Mouse (Mus musculus): Measurements from ENCODE around the gene Srsf1. TPM values are rescaled to one million over a fixed set of nuclear protein-coding genes. Genes with fewer than 3 reads are reported as not detected.

Gene Srsf1
- polyA plus RNA-seq, 1 experiment from 2014 or later = 88.1 TPM

DNA sequence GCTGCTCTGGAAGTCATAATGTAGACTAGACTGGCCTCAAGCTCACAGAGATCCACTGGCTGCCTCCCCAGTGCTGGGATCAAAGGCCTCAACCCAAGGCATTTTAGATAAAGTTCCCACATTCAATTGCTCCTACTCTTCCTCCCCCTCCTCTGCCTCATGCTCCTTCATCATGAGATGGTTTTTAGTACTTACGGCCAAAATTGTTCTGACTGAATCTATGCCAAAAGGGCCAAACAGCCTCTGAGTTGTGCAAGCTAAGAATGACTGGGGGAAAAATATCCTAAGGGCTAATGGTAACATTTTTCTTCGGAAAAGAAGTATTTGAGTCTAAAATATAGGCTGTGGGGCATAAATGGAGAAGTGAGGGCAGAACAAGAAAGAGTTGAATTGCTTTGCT lies 23.2 kb upstream of the Srsf1 start:
- no peak for TF ChIP-seq CTCF (IDR thresholded peaks at IDR 0.05)
- TF ChIP-seq EP300 (IDR thresholded peaks at IDR 0.05) = no peak
- 60% methylated on average over 2 of the region's 2 CpGs for WGBS

DNA sequence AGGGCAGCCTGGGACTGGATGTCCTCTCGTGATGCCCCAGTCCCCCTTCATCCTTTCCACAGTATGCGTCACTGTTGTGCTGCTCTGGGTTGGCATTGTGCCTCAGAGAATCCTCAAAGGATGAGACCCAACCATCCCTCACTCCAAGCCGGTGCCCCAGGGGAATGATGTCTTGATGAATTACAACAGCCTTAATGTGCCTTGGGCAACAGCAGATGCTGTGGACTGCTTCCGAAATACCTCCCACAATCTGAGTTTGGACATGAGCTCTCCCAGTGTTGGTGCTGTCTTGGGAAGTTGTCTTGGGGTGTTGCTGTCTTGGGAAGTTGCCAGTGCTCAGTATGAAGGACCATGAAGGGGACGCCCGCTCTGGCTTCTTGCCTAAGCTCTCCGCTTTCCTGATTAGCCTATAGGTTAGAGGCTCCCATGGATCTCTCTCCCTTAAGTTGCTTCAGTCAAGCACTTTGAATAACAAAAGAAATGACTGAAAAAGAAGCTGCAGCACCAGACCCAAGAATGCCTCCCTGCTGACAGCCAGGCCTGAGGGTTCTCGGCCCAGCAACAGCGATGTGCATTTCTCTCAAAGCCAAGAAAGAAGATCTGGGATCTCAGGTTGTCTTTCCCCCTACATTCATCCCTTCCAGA lies 19.7 kb upstream of the Srsf1 start:
- 70% methylated on average over 9 of the region's 9 CpGs for WGBS
- ATAC-seq = no peak
- no peak overlapping the region for H3K27ac ChIP-seq (ENCODE audit: low read length)
- no peak for DNase-seq (ENCODE audit: low spot score)
- H3K9me3 ChIP-seq (ENCODE audit: low read length) = no peaks in the 10 kb centered on the region
- H3K4me1 ChIP-seq (ENCODE audit: insufficient read depth, low read depth, low read length) = no peaks in the 10 kb centered on the region
- H3K36me3 ChIP-seq (ENCODE audit: insufficient read depth, low read length) = no peaks in the 10 kb centered on the region
- H3K4me2 ChIP-seq (replicated peaks; ENCODE audit: low read depth, low read length) = no peak overlapping the region
- H3K4me3 ChIP-seq (ENCODE audit: low read depth, low read length) = no peak overlapping the region
- TF ChIP-seq EP300 (IDR thresholded peaks at IDR 0.05) (no peak), CTCF (IDR thresholded peaks at IDR 0.05) (no peak)
- no peak overlapping the region for H3K9ac ChIP-seq (replicated peaks; ENCODE audit: low read depth)
- H3K27me3 ChIP-seq (replicated peaks; ENCODE audit: insufficient read depth, low read length) = no peaks in the 10 kb centered on the region

More for the DNA sequence above, 23.2 kb upstream of the Srsf1 start:
- Histone ChIP-seq H3K9ac (replicated peaks; ENCODE audit: low read depth) (no peak overlapping the region), H3K4me3 (ENCODE audit: low read depth, low read length) (no peak overlapping the region), H3K4me1 (ENCODE audit: insufficient read depth, low read depth, low read length) (no peaks in the 10 kb centered on the region), H3K27me3 (replicated peaks; ENCODE audit: insufficient read depth, low read length) (no peaks in the 10 kb centered on the region), H3K9me3 (ENCODE audit: low read length) (no peaks in the 10 kb centered on the region), H3K27ac (ENCODE audit: low read length) (no peak overlapping the region), H3K36me3 (ENCODE audit: insufficient read depth, low read length) (no peaks in the 10 kb centered on the region), H3K4me2 (replicated peaks; ENCODE audit: low read depth, low read length) (no peak overlapping the region)
- ATAC-seq (no peak), DNase-seq (ENCODE audit: low spot score) (no peak)

DNA sequence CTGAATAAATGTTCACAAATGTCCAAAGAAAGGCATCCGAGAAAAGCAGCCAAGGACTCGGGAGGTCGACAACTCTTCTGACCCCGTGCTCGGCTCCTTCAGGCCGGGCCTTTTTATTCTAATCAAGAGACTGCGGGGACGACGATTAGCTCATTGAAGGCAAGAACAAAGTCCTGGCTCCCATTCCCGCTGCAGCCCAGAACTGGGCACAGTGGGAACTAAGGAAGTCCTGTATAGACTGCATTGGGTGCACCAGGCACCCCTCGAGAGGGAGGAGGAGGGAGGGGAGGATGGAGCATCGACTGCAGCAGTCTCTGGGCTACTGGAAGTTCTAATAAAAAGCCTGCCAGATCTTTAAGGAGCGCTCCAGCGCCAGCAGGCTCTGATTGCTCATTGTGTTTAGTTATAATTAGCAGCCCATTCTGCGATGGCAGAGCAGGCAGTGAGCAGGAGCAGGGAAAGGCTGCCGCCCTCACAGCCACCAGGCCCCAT lies 18.9 kb upstream of the Srsf1 start:
- Histone ChIP-seq H3K9ac (replicated peaks; ENCODE audit: low read depth) (no peak overlapping the region), H3K4me1 (ENCODE audit: insufficient read depth, low read depth, low read length) (no peaks in the 10 kb centered on the region), H3K4me3 (ENCODE audit: low read depth, low read length) (no peak overlapping the region), H3K36me3 (ENCODE audit: insufficient read depth, low read length) (no peaks in the 10 kb centered on the region), H3K27ac (ENCODE audit: low read length) (no peak overlapping the region), H3K9me3 (ENCODE audit: low read length) (no peaks in the 10 kb centered on the region), H3K27me3 (replicated peaks; ENCODE audit: insufficient read depth, low read length) (no peaks in the 10 kb centered on the region), H3K4me2 (replicated peaks; ENCODE audit: low read depth, low read length) (no peak overlapping the region)
- ATAC-seq (no peak), DNase-seq (ENCODE audit: low spot score) (no peak)
- WGBS = 32% methylated on average over 16 of the region's 16 CpGs
- no peak for TF ChIP-seq EP300 (IDR thresholded peaks at IDR 0.05)
- TF ChIP-seq CTCF (IDR thresholded peaks at IDR 0.05) = no peak

DNA sequence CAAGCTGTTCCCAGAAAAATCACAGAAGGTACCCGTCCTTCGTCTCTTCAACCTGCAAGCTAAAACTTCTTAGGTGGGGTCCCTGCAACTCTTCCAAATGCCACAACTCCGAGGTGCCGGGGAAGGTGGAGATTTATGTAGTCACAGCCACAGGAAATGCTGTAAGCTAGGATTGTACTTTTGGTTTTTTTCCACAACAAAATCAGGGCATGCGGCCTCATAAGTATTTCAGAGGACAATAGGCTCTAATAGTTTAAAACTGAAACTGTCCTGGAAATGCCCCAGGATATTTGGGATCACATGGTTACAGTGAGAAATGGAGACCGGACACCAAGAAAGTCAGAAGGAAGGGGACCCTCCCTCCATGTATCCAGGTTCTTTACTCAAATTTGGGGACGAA lies 17.0 kb upstream of the Srsf1 start:
- 81% methylated on average over 7 of the region's 7 CpGs for WGBS
- no peaks in the 10 kb centered on the region for H3K27me3 ChIP-seq (replicated peaks; ENCODE audit: insufficient read depth, low read length)
- H3K36me3 ChIP-seq (ENCODE audit: insufficient read depth, low read length) = no peaks in the 10 kb centered on the region
- ATAC-seq (no peak), DNase-seq (ENCODE audit: low spot score) (no peak)
- no peak overlapping the region for H3K4me2 ChIP-seq (replicated peaks; ENCODE audit: low read depth, low read length)
- no peak overlapping the region for H3K27ac ChIP-seq (ENCODE audit: low read length)
- TF ChIP-seq CTCF (IDR thresholded peaks at IDR 0.05) (no peak), EP300 (IDR thresholded peaks at IDR 0.05) (no peak)
- H3K4me3 ChIP-seq (ENCODE audit: low read depth, low read length) = no peak overlapping the region
- H3K9me3 ChIP-seq (ENCODE audit: low read length) = no peaks in the 10 kb centered on the region
- H3K4me1 ChIP-seq (ENCODE audit: insufficient read depth, low read depth, low read length) = no peaks in the 10 kb centered on the region
- no peak overlapping the region for H3K9ac ChIP-seq (replicated peaks; ENCODE audit: low read depth)

DNA sequence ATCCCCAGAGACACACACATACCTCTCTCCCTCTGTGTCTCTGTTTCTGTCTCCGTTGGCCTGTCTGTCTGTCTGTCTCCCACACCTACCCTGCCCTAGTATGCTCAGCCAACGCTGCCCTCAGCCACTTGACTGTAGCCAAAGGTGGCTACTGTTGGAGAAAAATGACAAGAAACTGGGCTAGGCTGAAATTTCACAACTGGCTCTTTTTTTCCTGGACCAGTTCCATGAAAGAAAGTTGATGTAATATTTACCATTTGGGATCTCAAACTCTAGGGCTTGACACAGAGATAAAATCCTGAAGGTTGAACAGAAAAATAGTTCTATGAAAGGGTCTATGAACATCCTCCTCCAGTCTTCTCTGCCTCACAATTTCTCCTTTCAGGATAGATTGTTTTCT lies 16.3 kb upstream of the Srsf1 start:
- Histone ChIP-seq H3K4me3 (ENCODE audit: low read depth, low read length) (no peak overlapping the region), H3K9me3 (ENCODE audit: low read length) (no peaks in the 10 kb centered on the region), H3K4me2 (replicated peaks; ENCODE audit: low read depth, low read length) (no peak overlapping the region), H3K9ac (replicated peaks; ENCODE audit: low read depth) (no peak overlapping the region), H3K36me3 (ENCODE audit: insufficient read depth, low read length) (no peaks in the 10 kb centered on the region), H3K27me3 (replicated peaks; ENCODE audit: insufficient read depth, low read length) (no peaks in the 10 kb centered on the region), H3K27ac (ENCODE audit: low read length) (no peak overlapping the region), H3K4me1 (ENCODE audit: insufficient read depth, low read depth, low read length) (no peaks in the 10 kb centered on the region)
- ATAC-seq (no peak), DNase-seq (ENCODE audit: low spot score) (no peak)
- WGBS = 34% methylated on average over 2 of the region's 2 CpGs
- TF ChIP-seq CTCF (IDR thresholded peaks at IDR 0.05) (no peak), EP300 (IDR thresholded peaks at IDR 0.05) (no peak)

DNA sequence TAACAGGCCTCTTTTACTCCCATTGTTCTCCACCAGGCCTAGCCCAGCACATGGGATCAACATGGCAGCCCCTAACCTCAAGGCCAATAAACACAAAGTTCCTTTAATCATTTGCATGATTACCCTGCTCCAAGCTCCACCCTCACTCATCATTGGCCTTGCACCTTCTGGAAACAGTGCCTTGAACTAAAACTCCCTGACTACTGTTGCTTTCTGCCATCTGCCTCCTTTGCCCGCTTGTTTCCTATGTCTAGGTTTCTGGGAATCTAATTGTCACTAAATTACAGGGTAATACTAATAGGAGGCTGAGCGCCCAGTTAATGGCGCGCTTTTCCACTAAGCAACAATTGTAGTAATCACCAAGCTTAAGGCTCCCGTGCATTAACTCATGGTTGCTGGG lies 15.4 kb upstream of the Srsf1 start:
- Histone ChIP-seq H3K27me3 (replicated peaks; ENCODE audit: insufficient read depth, low read length) (no peaks in the 10 kb centered on the region), H3K27ac (ENCODE audit: low read length) (no peak overlapping the region), H3K4me3 (ENCODE audit: low read depth, low read length) (no peak overlapping the region), H3K36me3 (ENCODE audit: insufficient read depth, low read length) (no peaks in the 10 kb centered on the region), H3K4me1 (ENCODE audit: insufficient read depth, low read depth, low read length) (no peaks in the 10 kb centered on the region), H3K9me3 (ENCODE audit: low read length) (no peaks in the 10 kb centered on the region), H3K9ac (replicated peaks; ENCODE audit: low read depth) (no peak overlapping the region), H3K4me2 (replicated peaks; ENCODE audit: low read depth, low read length) (no peak overlapping the region)
- no peak for DNase-seq (ENCODE audit: low spot score)
- no peak for TF ChIP-seq CTCF (IDR thresholded peaks at IDR 0.05)
- no peak for TF ChIP-seq EP300 (IDR thresholded peaks at IDR 0.05)
- ATAC-seq = no peak
- WGBS = 93% methylated on average over 5 of the region's 5 CpGs

DNA sequence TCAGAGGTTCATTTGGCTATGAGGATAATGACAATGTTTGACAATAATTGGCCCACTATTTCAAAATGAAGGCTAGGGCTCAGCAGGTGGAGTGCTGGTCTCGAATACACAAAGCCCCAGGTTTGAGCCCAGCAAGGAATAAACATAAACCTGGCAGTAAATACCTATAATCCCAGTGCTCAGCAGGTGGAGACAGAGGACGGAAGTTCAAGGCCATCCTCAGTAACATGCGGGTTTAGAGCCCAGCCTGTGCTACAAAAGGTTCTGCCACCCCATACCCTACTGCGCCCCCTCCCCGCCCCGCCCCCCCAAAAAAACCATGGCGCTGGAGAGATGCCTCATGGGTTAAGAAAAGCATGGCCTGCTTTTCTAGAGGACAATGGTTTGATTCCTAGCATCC lies 11.2 kb upstream of the Srsf1 start:
- Histone ChIP-seq H3K4me2 (replicated peaks; ENCODE audit: low read depth, low read length) (no peak overlapping the region), H3K9me3 (ENCODE audit: low read length) (no peaks in the 10 kb centered on the region), H3K36me3 (ENCODE audit: insufficient read depth, low read length) (no peaks in the 10 kb centered on the region), H3K9ac (replicated peaks; ENCODE audit: low read depth) (no peak overlapping the region), H3K27ac (ENCODE audit: low read length) (no peak overlapping the region), H3K27me3 (replicated peaks; ENCODE audit: insufficient read depth, low read length) (no peaks in the 10 kb centered on the region), H3K4me1 (ENCODE audit: insufficient read depth, low read depth, low read length) (no peaks in the 10 kb centered on the region), H3K4me3 (ENCODE audit: low read depth, low read length) (no peak overlapping the region)
- DNase-seq (ENCODE audit: low spot score) (no peak), ATAC-seq (no peak)
- WGBS = 76% methylated on average over 7 of the region's 7 CpGs
- TF ChIP-seq CTCF (IDR thresholded peaks at IDR 0.05) = no peak
- no peak for TF ChIP-seq EP300 (IDR thresholded peaks at IDR 0.05)
